Mouse (Mus musculus) heart, postnatal 0 days (tissue): ENCODE measurements around the gene Olfr986.

Experiments used
- CTCF ChIP-seq: IDR thresholded peaks from 2 replicates; pipeline ENCODE4 v1.5.1; 2016; ENCODE audit warnings: antibody characterized with exemption, control low read depth, low read depth
- EP300 ChIP-seq: IDR thresholded peaks from 2 replicates; pipeline ENCODE4 v1.6.1; 2016; ENCODE audit warnings: antibody characterized with exemption, low read depth

GRCm38 (mm10) chr9:40224289-40224688, 43.6 kb downstream of the Olfr986 start:
- TF ChIP-seq CTCF: no peak
- no peak for TF ChIP-seq EP300
